8 mouse cellular contexts compared by ENCODE assay signal in genomic region chr12:75280502-75280901, GRCm38 (mm10). TPM values are rescaled to one million over a fixed set of nuclear protein-coding genes. Genes with fewer than 3 reads are reported as not detected.
DNase-seq lines count a peak whose midpoint lies in the region; ATAC-seq and TF ChIP-seq lines count a peak whose summit lies in the region.

No protein-coding gene starts in this region.

- H3K9ac ChIP-seq in intestine, embryonic 16.5 days (ENCODE audit: low read depth, low read length) = no peak overlapping the region

- 66% methylated on average over 7 of the region's 7 CpGs for WGBS in intestine, embryonic 16.5 days

- no peaks in the 10 kb centered on the region for H3K27me3 ChIP-seq in intestine, embryonic 16.5 days (replicated peaks; ENCODE audit: control insufficient read depth, insufficient read depth, low read length)

- no peak overlapping the region for H3K4me2 ChIP-seq in intestine, embryonic 16.5 days (ENCODE audit: low read depth, low read length)

- peak; percentile 74 for TF ChIP-seq CTCF in layer of hippocampus, adult 2 months (conservative IDR thresholded peaks at IDR 0.05)

- H3K36me3 ChIP-seq in intestine, embryonic 16.5 days (ENCODE audit: control insufficient read depth, insufficient read depth, low read length) = no peaks in the 10 kb centered on the region

- H3K4me3 ChIP-seq in layer of hippocampus, adult 2 months = no peak overlapping the region
- no peak overlapping the region for H3K4me3 ChIP-seq in intestine, embryonic 16.5 days (ENCODE audit: low read length)

- DNase-seq in CD4-positive, CD25-positive, alpha-beta regulatory T cell, adult 2 months (ENCODE audit: low read depth, low spot score) = peak; percentile 50
- DNase-seq in layer of hippocampus, adult 2 months (ENCODE audit: low spot score in 2 of 2) = no peak
- no peak for DNase-seq in layer of hippocampus, adult 9-10 months (ENCODE audit: low spot score)
- peak; percentile 36 for DNase-seq in gastrocnemius, postnatal 25 days
- DNase-seq in naive thymus-derived CD4-positive, alpha-beta T cell, adult 2 months (ENCODE audit: low read depth) = peak; percentile 37
- no peak for DNase-seq in right cerebral cortex, adult 2 months (ENCODE audit: low spot score in 2 of 2)

- peaks cover 9% of the 10 kb centered on the region; the same call in 1 of the 2 replicates for H3K4me1 ChIP-seq in intestine, embryonic 16.5 days (ENCODE audit: control insufficient read depth, insufficient read depth, low read length)

- no peaks in the 10 kb centered on the region for H3K9me3 ChIP-seq in intestine, embryonic 16.5 days (ENCODE audit: control insufficient read depth, low read length)

- H3K27ac ChIP-seq in layer of hippocampus, adult 2 months = no peak overlapping the region
- H3K27ac ChIP-seq in intestine, embryonic 16.5 days (ENCODE audit: low read length) = no peak overlapping the region

- ATAC-seq in CD4-positive, CD25-positive, alpha-beta regulatory T cell, adult 4 months = no peak
- ATAC-seq in intestine, embryonic 16.5 days = no peak

RNA-seq across cellular contexts. Expression of gene Rhoj, which starts 27.6 kb away (rescaled TPM):
- under 1 TPM in 1 of 2 experiments, not detected in 1; 0.17 TPM for polyA plus RNA-seq in CD4-positive, CD25-positive, alpha-beta regulatory T cell, adult 4 months (2017; shearing (Covaris generic))
- total RNA-seq in layer of hippocampus, adult 2 months (2021) = 1 to 10 TPM; 4.1 to 4.8 TPM
- 10 to 100 TPM; 16.7 to 22.6 TPM for total RNA-seq in gastrocnemius, postnatal 25 days (2021)
- 37.6 and 37.7 TPM in 2 replicates for polyA plus RNA-seq in intestine, embryonic 16.5 days (2015; fragmentation: Nextera tagmentation; extraction: Ambion mirVana)

Comparison
In these comparisons a context has a peak if more than half of its experiments do, and no peak if none do; other contexts are left out.
1. DNase-seq: peak in CD4-positive, CD25-positive, alpha-beta regulatory T cell, adult 2 months (single experiment), gastrocnemius, postnatal 25 days (single experiment) and naive thymus-derived CD4-positive, alpha-beta T cell, adult 2 months (single experiment); none in layer of hippocampus, adult 2 months (0 of 2), layer of hippocampus, adult 9-10 months (single experiment) and right cerebral cortex, adult 2 months (0 of 2).